In genomic region chr10:61423289-61423688, GRCm38 (mm10) we compare ENCODE assay signal across 9 mouse cellular contexts. TPM values are rescaled to one million over a fixed set of nuclear protein-coding genes. Genes with fewer than 3 reads are reported as not detected.
A peak's percentile ranks its signal among the peaks of the same experiment; 100 is the strongest.
DNase-seq lines count a peak whose midpoint lies in the region; ATAC-seq and TF ChIP-seq lines count a peak whose summit lies in the region.
"Had no signal": no experiment of that assay in that cellular context is flagged by ENCODE, and none has a peak within 500 bp of the region (broad histone marks: within the 10 kb centered on the region; RNA-seq: fewer than 3 reads in every experiment).

No protein-coding gene starts in this region.

- peak; percentile 18; the same call in 1 of the 2 replicates for TF ChIP-seq CTCF in spleen, adult 2 months (IDR thresholded peaks at IDR 0.05; ENCODE audit: extremely low read depth, insufficient read depth, insufficient read length, insufficient replicate concordance)

- H3K27me3 ChIP-seq in spleen, adult 2 months (ENCODE audit: control insufficient read depth, insufficient read depth, low read length) = peaks cover 7% of the 10 kb centered on the region
- H3K27me3 ChIP-seq in liver, embryonic 16.5 days (ENCODE audit: control insufficient read depth, insufficient read depth, low read depth, low read length) = peaks cover 26% of the 10 kb centered on the region

- H3K36me3 ChIP-seq in spleen, adult 2 months (ENCODE audit: control insufficient read depth, insufficient read depth, low read length) = no peaks in the 10 kb centered on the region
- H3K36me3 ChIP-seq in liver, embryonic 16.5 days (ENCODE audit: control insufficient read depth, insufficient read depth) = no peaks in the 10 kb centered on the region
- H3K36me3 ChIP-seq: neural tube, embryonic 12.5 days had no signal

- H3K9me3 ChIP-seq in liver, embryonic 16.5 days (replicated peaks; ENCODE audit: control insufficient read depth, low read length) = no peaks in the 10 kb centered on the region
- H3K9me3 ChIP-seq: neural tube, embryonic 12.5 days had no signal

- no peak overlapping the region for H3K9ac ChIP-seq in liver, embryonic 16.5 days (ENCODE audit: low read depth, low read length)
- H3K9ac ChIP-seq: neural tube, embryonic 12.5 days had no signal

- WGBS in spleen, adult 2 months = 72% methylated on average over 10 of the region's 10 CpGs
- 52% methylated on average over 10 of the region's 10 CpGs for WGBS in liver, embryonic 16.5 days (ENCODE audit: insufficient replicate concordance)

- peak; percentile 19 for ATAC-seq in liver, embryonic 16.5 days (ENCODE audit: low read depth)

- H3K4me1 ChIP-seq in spleen, adult 2 months (ENCODE audit: control insufficient read depth, insufficient read depth, insufficient read length) = peaks cover 3% of the 10 kb centered on the region
- peaks cover 9% of the 10 kb centered on the region for H3K4me1 ChIP-seq in liver, embryonic 16.5 days (ENCODE audit: control insufficient read depth, low read depth, low read length)

- no peak overlapping the region for H3K27ac ChIP-seq in spleen, adult 2 months (ENCODE audit: insufficient read depth, low read length)
- H3K27ac ChIP-seq in liver, embryonic 16.5 days (ENCODE audit: low read length) = no peak overlapping the region
- H3K27ac ChIP-seq: neural tube, embryonic 12.5 days had no signal

- no peak overlapping the region for H3K4me2 ChIP-seq in liver, embryonic 16.5 days (ENCODE audit: low read depth, low read length)
- H3K4me2 ChIP-seq: neural tube, embryonic 12.5 days had no signal

- H3K4me3 ChIP-seq in spleen, adult 2 months (ENCODE audit: extremely low read depth, insufficient read depth, insufficient read length) = no peak overlapping the region
- H3K4me3 ChIP-seq in liver, embryonic 16.5 days (ENCODE audit: low read depth, low read length) = no peak overlapping the region
- H3K4me3 ChIP-seq: neural tube, embryonic 12.5 days had no signal

- DNase-seq in cerebellum, postnatal 10 days = peak; percentile 63 to 73
- DNase-seq in cerebellum, adult 8-10 months = no peak
- DNase-seq in spleen, adult 2 months (ENCODE audit: low read depth in 1 of 2, low spot score in 2 of 2) = peak in 1 of 2 experiments; percentile 23
- DNase-seq in spleen, adult 12 weeks (ENCODE audit: low spot score) = no peak
- peak; percentile 41 for DNase-seq in thymus, postnatal 0 days (ENCODE audit: low spot score)
- DNase-seq in urinary bladder, postnatal 10 days (ENCODE audit: low spot score) = no peak
- DNase-seq in ovary, adult 18-20 months (ENCODE audit: low spot score) = no peak

- no peak for TF ChIP-seq POLR2A in spleen, adult 2 months (IDR thresholded peaks at IDR 0.05; ENCODE audit: low read depth, low read length)

RNA-seq across cellular contexts. Expression of gene Nodal, which starts 5.5 kb away (rescaled TPM):
- 0.14 and 0.19 TPM in 2 replicates for polyA plus RNA-seq in spleen, adult 2 months (2012; rRNA removed)
- 0.46 and 0.88 TPM in 2 replicates for polyA plus RNA-seq in liver, embryonic 16.5 days (2015; fragmentation: Nextera tagmentation; extraction: Ambion mirVana)
- polyA plus RNA-seq in thymus, postnatal 0 days (2015; fragmentation: Nextera tagmentation; extraction: Ambion mirVana) = 0.08 TPM in 2 replicates
- polyA plus RNA-seq: neural tube, embryonic 12.5 days had no signal

RNA-seq across cellular contexts. Expression of gene Eif4ebp2, which starts 29.2 kb away (rescaled TPM):
- polyA plus RNA-seq in spleen, adult 2 months (2012; rRNA removed) = 93.7 and 133 TPM in 2 replicates
- polyA plus RNA-seq in liver, embryonic 16.5 days (2015; fragmentation: Nextera tagmentation; extraction: Ambion mirVana) = 36.4 and 39.4 TPM in 2 replicates
- 83.7 and 91.5 TPM in 2 replicates for polyA plus RNA-seq in thymus, postnatal 0 days (2015; fragmentation: Nextera tagmentation; extraction: Ambion mirVana)

RNA-seq across cellular contexts. Expression of gene Pald1, which starts 40.0 kb away (rescaled TPM):
- polyA plus RNA-seq in spleen, adult 2 months (2012; rRNA removed) = 11.7 and 15.0 TPM in 2 replicates
- 6.3 and 6.5 TPM in 2 replicates for polyA plus RNA-seq in liver, embryonic 16.5 days (2015; fragmentation: Nextera tagmentation; extraction: Ambion mirVana)
- polyA plus RNA-seq in thymus, postnatal 0 days (2015; fragmentation: Nextera tagmentation; extraction: Ambion mirVana) = 2.7 and 3.1 TPM in 2 replicates

RNA-seq across cellular contexts. Expression of gene Lrrc20, which starts 52.3 kb away (rescaled TPM):
- 5.8 and 7.6 TPM in 2 replicates for polyA plus RNA-seq in spleen, adult 2 months (2012; rRNA removed)
- polyA plus RNA-seq in liver, embryonic 16.5 days (2015; fragmentation: Nextera tagmentation; extraction: Ambion mirVana) = 5.1 and 5.5 TPM in 2 replicates
- polyA plus RNA-seq in thymus, postnatal 0 days (2015; fragmentation: Nextera tagmentation; extraction: Ambion mirVana) = 3.5 and 4.5 TPM in 2 replicates

Comparison
In these comparisons a context has a peak if more than half of its experiments do, and no peak if none do; other contexts are left out.
1. DNase-seq: peak in cerebellum, postnatal 10 days (2 of 2) and thymus, postnatal 0 days (single experiment); none in cerebellum, adult 8-10 months (single experiment), spleen, adult 12 weeks (single experiment), urinary bladder, postnatal 10 days (single experiment) and ovary, adult 18-20 months (single experiment).